Mouse (Mus musculus) bone marrow, adult 2 months (tissue): ENCODE measurements around the gene Vps39. TPM values are rescaled to one million over a fixed set of nuclear protein-coding genes. Genes with fewer than 3 reads are reported as not detected.

ENCODE experiments used
- H3K27ac ChIP-seq: fragments of 200-500 bp; 2 replicates; pipeline ENCODE4 v1.5.1; 2012; ENCODE audit warnings: low read depth, mild to moderate bottlenecking, control low read depth, inconsistent platforms, low read length; ENCODE audit not compliant: control insufficient read depth, poor library complexity, insufficient read depth
- H3K4me1 ChIP-seq: fragments of 200-500 bp; 2 replicates; pipeline ENCODE4 v1.6.1; 2011; ENCODE audit warnings: low read length; ENCODE audit not compliant: control insufficient read depth, insufficient read depth
- H3K4me3 ChIP-seq: fragments of 200-500 bp; replicated peaks from 2 replicates; pipeline ENCODE3; 2011; ENCODE audit warnings: mild to moderate bottlenecking, low read depth, low read length, control low read depth; ENCODE audit not compliant: control insufficient read depth
- CTCF ChIP-seq: fragments of 200-500 bp; IDR thresholded peaks from 2 replicates; pipeline ENCODE4 v1.5.1; 2011; ENCODE audit warnings: low read length, control low read depth; ENCODE audit not compliant: control insufficient read depth, insufficient read depth
- POLR2A ChIP-seq: fragments of 200-500 bp; IDR thresholded peaks from 2 replicates; pipeline ENCODE4 v1.6.1; 2011; ENCODE audit warnings: low read depth, mild to moderate bottlenecking, control low read depth, low read length, borderline replicate concordance; ENCODE audit not compliant: control insufficient read depth
- WGBS: fragments of 180-500 bp; shearing (Covaris S2); methylation state at CpG from one replicate; pipeline ENCODE4 v1.1.7; 2018; 5-methylcytosine and 5-hydroxymethylcytosine counted together
- polyA plus RNA-seq: library from polyadenylated mRNA; stranded (reverse); fragments of >200 nt; gene quantifications from 2 replicates; pipeline ENCODE4 v1.2.4, GENCODE M21; 2011; ENCODE audit warnings: low replicate concordance; ENCODE audit not compliant: missing spikeins, insufficient read depth, insufficient read length

The Vps39 gene
- polyA plus RNA-seq = 15.0 and 28.4 TPM in 2 replicates

GRCm38 (mm10) chr2:120352682-120353646 lies at the start of gene Vps39:
Gene Vps39 (minus strand): TSS chr2:120353137.
- H3K27ac ChIP-seq = peak within 1 kb of the TSS; percentile 51; the same call in 1 of the 2 replicates
- peak; percentile 70 for TF ChIP-seq POLR2A
- TF ChIP-seq CTCF = no peak
- H3K4me3 ChIP-seq = peak within 1 kb of the TSS; percentile 97
- WGBS = 11% methylated on average over 44 of the region's 44 CpGs
- peaks cover 2% of the 10 kb centered on the region; the same call in 1 of the 2 replicates for H3K4me1 ChIP-seq

GRCm38 (mm10) chr2:120397951-120398350 lies 45.0 kb upstream of the Vps39 start:
- 97% methylated on average over 1 of the region's 1 CpGs for WGBS
- H3K27ac ChIP-seq = no peak overlapping the region
- H3K4me1 ChIP-seq = peaks cover 3% of the 10 kb centered on the region
- H3K4me3 ChIP-seq = no peak overlapping the region
- TF ChIP-seq CTCF (no peak), POLR2A (no peak)

- no peak for TF ChIP-seq POLR2A
- H3K4me3 ChIP-seq = no peak overlapping the region
- no peak overlapping the region for H3K27ac ChIP-seq
Observed at GRCm38 (mm10) chr2:120392406-120392805, 39.5 kb upstream of the Vps39 start.

GRCm38 (mm10) chr2:120390934-120391333 lies 38.0 kb upstream of the Vps39 start:
- H3K4me1 ChIP-seq = no peaks in the 10 kb centered on the region
- no peak for TF ChIP-seq CTCF
- TF ChIP-seq POLR2A = no peak
- WGBS = 95% methylated on average over 1 of the region's 1 CpGs

More at GRCm38 (mm10) chr2:120392406-120392805, 39.5 kb upstream of the Vps39 start:
- no peaks in the 10 kb centered on the region for H3K4me1 ChIP-seq

GRCm38 (mm10) chr2:120389376-120389775 lies 36.4 kb upstream of the Vps39 start:
- no peak overlapping the region for H3K27ac ChIP-seq
- H3K4me1 ChIP-seq = no peaks in the 10 kb centered on the region
- WGBS = 75% methylated on average over 3 of the region's 3 CpGs
- TF ChIP-seq POLR2A = no peak
- no peak for TF ChIP-seq CTCF
- no peak overlapping the region for H3K4me3 ChIP-seq

More at GRCm38 (mm10) chr2:120390934-120391333, 38.0 kb upstream of the Vps39 start:
- Histone ChIP-seq H3K4me3 (no peak overlapping the region), H3K27ac (no peak overlapping the region)

- H3K4me1 ChIP-seq = no peaks in the 10 kb centered on the region
- no peak overlapping the region for H3K4me3 ChIP-seq
- no peak overlapping the region for H3K27ac ChIP-seq
- TF ChIP-seq CTCF (no peak), POLR2A (no peak)
- WGBS = 90% methylated on average over 1 of the region's 1 CpGs
Observed at GRCm38 (mm10) chr2:120387291-120387690, 34.4 kb upstream of the Vps39 start.

- H3K4me3 ChIP-seq = no peak overlapping the region
- H3K4me1 ChIP-seq = no peaks in the 10 kb centered on the region
- TF ChIP-seq POLR2A (no peak), CTCF (no peak)
- 71% methylated on average over 1 of the region's 1 CpGs for WGBS
- H3K27ac ChIP-seq = no peak overlapping the region
Observed at GRCm38 (mm10) chr2:120386264-120386663, 33.3 kb upstream of the Vps39 start.

GRCm38 (mm10) chr2:120373858-120374257 lies 20.9 kb upstream of the Vps39 start:
- no peak for TF ChIP-seq CTCF
- no peak for TF ChIP-seq POLR2A
- no peaks in the 10 kb centered on the region for H3K4me1 ChIP-seq
- no peak overlapping the region for H3K27ac ChIP-seq
- WGBS = 86% methylated on average over 4 of the region's 4 CpGs
- no peak overlapping the region for H3K4me3 ChIP-seq
